Mouse (Mus musculus) induced T-regulatory cell, adult 2 months (primary cell): Measurements from ENCODE around the gene Sparcl1.

Source experiments
- DNase-seq: peaks from one replicate; pipeline ENCODE4 v3.0.0-alpha.2; 2012; ENCODE audit warnings: low read depth

Sparcl1 gene

DNA sequence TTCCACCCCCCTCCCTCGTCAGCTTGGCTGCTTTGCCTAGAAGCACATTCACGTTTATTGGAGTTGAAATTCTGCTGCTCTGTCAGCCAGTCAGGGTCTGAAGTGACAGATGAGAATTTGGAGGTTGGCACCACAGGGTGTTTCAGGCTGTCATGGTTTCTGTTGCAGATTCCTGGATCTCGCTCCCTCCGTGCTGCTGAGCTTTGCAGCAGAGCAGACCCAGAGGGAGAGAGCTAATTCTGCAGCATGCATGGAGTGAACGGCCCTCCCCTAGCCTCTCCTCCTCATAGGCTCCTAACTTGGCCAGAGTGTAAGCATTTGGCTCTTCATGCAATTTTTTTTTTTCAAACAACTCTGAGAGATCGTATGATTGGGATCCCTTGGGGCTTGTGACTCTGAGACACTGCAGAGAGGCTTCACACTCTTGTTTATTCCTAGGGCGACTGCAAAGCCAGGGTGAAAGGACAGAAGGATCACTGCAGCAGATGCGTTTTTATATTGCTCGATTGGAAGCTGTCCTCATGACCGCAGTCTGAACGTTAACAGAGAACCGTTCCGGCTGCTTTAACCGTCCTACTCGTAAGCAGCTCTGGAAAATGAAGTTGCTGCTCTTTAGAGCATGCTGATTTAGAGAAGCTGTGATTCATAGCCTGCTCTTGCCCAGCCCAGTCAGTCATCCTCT is at the start of gene Sparcl1:
Gene Sparcl1, minus strand, starts transcription at position 243 of the 682 bp plus-strand sequence.
- no peak for DNase-seq

DNA sequence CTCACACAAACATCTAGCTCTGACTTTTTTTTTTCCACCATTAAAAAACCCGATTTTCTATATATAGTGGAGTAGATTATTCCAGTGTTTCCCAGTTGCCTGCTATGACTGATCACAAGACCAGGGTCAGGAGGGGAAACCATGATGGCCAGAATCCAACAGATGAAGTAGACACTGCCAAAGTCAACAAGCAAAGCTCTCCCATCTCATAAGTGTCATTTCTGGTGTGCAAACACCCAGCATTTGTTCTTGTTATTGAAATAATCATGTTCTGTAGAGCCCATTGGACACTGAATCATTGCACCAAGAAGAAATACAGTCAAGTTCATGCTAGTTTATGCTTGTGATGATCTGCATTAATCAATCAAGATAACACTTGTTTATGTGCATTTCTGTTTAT is 47.9 kb upstream of the Sparcl1 start:
- no peak for DNase-seq

DNA sequence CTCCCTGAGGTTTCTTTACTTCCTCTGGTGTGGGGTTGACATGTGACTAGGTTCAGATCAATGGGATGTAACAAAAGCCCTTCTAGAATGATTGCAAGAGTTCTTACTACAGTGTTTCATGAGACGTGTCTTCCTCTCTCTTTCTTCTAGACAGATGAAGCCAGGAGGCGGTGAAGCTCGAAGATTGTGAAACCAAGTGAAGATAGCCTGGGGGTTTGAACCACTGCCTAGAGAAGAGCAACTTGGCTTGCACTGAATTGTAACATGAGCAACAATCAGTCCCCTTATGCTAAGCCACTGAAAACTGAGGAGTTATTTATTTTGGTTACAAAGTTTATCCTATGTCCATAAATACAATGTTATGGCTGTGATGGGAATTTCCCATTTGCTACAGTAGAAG is 47.0 kb upstream of the Sparcl1 start:
- DNase-seq = no peak

DNA sequence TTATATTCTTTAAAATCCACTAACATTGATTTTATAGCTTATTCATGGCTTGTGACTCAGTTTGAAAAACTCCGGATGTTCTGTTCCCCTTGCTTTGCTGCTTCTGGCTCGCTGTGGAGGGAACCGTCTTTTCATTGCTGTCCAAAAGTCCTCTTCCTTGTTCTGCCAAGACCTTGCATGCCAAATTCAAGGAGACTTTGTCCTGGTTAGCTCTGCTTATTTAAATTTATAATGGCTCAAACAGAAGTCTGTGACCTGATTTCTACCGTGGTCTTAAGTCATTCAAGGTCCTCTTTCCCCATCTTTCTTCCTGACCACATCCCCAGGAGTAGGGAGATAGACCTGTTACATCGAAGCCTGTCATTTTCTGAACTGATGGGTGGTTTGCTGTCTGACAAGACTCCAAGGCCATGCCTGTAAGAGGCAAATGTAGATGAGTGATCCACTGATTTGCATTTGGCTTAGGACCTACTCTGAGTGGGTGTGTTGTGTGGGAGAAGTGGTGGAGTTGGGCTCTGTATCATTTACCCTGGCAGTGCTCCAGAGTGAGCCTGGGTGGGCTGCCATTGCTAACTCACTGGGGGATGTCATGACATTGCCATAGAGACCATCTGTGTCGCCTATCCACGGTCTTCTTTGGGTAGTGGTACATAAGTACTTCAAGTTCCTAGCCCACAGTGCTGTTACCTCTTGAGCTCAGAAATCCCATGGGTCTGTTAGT is 45.0 kb upstream of the Sparcl1 start:
- DNase-seq = no peak

DNA sequence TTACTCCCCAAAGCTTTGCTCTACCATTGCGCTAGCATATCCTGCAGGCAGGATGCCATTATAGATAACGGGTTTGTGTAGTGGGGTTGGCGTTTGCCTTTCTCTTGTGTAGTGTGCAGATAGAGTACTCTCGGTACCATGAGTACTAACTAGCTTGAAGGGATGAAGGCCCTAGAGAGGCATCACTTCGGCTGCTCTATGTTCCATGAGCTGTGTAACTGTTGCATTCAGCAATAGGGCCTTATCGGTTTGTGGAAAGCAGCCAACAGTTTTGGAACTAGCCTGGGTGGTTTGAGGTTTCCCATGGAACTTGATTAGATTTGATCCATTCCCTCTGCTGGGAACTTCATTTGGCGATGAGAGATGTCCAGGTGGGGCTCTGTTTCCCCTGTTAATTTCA is 44.2 kb upstream of the Sparcl1 start:
- no peak for DNase-seq

DNA sequence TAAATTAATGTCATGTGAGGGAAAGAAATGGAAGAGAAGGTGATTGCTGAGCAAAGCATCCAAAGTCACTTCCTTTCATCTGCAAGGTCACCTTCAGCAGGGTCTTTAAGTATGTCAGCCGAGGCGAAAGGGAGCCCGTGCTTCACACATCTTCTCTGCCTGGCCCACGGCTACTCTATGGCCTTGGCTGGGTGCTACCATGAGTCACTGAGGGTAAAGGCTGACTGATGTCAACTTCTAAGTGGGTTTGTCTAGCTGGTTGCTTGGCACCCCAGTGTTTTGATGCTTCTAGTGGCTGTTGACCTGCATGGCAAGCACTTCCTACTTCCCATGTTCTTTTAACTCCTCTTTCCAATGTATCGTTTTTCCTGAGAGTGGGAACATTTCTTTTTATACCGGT is 36.7 kb upstream of the Sparcl1 start:
- no peak for DNase-seq

DNA sequence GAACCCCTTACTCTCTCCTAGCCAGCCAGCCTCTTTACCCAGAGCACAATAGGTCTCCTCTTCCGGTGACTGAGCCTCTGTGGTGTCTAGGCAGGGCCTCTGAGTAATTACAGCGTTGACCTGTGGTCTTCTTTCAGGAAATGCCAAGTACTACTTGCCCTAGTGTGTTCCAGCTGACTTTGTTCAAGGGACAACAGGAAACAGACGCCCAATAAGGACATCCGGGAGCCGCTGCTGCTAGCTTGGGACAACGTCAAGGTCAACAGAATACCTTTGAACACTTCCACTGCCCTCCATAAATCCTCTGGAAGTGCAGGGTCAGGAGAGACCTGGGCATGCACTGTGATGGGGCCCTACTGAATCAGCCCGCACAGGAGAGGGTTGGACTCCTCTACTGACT is 35.8 kb upstream of the Sparcl1 start:
- no peak for DNase-seq

DNA sequence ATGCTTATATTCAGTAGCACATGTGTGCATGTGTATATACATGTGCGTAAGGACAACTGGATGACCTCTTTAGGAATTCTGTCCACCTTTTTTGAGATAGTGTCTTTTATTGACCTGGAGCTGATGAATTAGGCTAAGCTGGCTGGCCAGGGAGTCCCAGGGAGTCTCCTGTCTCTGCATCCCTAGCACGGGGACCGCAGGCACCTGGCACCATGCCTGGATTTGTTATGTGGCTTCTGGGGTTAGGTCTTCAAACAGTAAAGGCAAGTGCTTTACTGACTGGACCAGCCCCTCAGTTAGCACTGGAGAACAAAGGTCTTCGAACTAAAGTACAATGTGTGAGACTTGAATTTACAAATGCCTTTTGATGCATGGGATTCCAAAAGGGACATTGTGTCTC is 30.5 kb upstream of the Sparcl1 start:
- DNase-seq = no peak

DNA sequence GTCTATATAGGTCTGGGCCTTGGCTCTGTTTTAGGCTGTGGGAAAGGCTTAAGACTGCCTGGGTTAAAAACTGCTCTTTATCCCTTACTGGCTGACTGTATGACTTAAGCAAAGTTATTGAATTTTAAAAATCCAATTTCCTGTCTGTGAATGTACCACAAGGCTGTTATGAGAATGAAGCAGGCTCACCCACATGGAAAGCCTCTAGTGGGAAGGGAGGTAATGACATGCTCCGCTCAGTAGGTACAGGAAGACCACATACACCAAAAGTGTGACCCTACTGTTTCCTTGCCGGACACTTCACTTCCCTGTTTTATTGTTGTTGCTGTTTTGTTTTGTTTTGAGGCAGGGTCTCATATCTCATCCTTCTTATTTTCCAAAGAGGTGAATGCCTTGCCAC is 27.5 kb upstream of the Sparcl1 start:
- DNase-seq = no peak

DNA sequence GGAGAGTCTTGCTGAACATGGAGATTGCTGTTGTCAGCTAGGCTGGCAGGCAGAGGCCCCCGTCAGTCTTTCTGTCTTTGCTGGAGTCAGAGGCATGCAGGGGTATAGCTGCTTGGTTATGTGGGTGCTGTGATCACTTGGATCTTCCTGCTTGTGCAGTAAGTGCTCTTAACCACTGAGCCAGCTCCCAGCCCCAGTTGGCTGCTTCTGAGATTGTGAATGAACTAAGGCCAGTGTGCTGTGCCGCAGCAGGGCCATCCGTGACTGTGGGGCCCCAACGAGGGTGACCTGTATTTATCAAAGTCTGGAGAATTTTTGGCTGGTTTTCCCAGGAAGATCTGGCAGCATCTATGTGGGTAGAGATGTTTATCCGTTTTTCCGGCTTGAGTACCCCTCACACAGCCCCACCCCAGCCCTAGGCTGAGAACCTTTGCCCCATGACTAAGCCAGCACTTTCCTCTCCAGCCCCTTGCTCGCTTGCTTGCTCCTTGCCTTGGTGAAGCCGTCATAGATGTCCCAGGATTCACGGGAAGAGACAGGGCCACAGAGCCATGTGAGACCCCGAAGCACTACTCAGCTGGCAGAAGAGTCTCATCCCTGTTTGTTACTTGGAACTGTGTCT is 24.5 kb upstream of the Sparcl1 start:
- no peak for DNase-seq

DNA sequence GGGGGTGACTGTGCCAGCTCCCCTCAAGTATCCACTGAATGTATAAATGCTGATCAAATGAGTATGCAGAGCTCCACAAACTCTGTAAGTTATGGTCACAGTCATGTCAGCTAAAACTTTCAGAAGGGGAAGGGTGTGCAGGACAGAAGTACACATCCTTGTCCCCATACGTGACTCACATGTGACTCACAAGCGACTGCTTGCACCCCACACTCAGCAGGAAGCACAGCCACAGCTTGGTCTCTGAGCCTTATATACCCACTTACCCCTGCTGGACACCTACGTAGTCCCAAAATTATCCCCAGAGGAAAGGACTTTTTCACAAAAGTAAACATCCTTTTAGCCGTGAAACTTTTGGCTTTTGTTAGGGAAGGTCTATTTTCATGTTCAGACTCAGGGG is 20.2 kb upstream of the Sparcl1 start:
- DNase-seq = no peak

DNA sequence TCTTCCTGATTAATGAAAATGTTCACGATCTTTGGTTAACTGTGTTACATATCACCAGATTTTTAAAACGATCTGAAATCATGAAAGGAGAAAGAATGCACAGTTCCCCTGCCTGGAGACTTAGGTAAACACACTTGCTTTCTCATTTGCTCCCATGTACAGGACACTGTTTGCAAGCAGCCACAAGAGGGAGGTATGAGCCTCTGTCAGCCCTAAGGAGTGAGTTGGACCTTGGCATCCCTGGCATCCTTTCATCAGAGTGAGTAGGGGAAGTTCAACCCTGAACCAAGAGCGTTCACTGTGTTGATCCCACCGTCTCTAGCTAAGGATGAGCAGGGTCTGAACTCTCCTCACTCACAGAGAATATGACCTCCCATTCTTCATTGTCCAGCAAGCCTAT is 18.0 kb upstream of the Sparcl1 start:
- peak; percentile 3 for DNase-seq

DNA sequence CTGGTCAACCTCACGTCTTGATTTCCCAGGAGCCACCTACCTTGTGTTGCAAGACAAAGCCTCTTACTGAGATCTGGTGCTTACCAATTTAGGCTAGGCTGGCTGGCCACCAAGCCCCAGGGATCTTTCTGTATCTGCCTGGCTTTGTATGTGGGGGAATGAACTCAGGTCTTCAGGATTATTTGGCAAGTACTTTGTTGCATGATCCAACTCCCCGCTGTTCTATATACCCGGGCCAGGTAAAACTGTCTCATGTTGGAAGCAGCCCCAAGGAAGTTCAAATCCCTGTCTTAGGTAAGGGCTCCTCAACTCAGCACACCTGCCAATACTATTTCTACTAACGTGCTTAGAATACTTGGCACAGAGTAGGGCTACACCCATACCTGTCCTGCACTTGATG is 17.4 kb upstream of the Sparcl1 start:
- no peak for DNase-seq

DNA sequence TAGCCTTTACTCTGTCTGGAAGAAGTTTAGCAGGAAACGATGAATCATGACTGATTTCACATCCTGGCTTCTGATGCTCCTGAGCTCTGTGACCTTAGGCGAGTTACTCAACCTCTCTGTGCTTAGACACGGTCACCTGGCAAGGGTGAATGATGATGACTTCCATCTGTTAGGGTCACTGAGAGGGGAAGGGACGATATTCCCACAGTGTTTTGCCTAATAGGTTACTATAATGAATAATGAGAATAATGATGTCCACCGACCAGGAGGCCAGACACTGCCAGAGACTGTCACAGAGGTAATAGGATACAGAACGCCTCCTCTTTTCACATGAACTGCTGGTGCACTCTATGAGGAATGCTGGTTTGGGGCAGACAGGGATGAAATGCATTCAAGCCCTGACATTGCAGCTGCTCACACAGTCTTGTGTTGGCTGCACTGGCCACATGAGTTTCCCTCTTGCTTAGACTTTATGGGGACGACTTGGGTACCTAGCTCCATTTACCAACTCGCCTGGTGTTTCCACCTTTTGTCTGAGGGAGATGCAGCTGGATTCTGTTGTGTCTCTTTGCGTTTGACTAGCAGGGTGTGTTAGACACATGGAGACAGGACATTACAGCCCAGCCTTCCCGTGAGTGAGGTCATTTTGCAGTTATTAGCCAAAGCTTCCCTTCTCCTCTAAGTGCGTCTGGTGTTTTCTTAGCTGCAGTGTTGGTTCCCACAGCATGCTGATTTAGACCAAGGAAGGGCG is 14.9 kb upstream of the Sparcl1 start:
- DNase-seq = no peak

DNA sequence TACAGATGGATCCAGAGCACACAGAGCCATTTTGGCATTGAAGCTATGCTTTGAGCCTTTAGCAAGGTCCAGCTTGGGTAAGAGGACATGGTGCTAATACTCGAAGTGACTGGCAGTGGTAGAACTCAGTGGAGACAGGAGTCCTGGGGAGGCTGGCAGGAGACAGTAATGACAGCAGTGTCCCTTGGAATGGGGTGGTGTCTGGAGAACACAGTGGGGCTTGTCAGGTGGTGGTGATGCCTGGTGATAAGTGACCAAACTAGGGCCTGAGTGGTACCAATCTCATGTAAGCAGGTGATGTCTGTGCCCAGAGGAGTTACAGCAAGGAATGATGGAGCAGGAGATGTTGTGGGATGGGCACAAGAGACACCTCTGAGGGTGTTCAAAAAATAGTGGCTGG is 13.8 kb upstream of the Sparcl1 start:
- no peak for DNase-seq

DNA sequence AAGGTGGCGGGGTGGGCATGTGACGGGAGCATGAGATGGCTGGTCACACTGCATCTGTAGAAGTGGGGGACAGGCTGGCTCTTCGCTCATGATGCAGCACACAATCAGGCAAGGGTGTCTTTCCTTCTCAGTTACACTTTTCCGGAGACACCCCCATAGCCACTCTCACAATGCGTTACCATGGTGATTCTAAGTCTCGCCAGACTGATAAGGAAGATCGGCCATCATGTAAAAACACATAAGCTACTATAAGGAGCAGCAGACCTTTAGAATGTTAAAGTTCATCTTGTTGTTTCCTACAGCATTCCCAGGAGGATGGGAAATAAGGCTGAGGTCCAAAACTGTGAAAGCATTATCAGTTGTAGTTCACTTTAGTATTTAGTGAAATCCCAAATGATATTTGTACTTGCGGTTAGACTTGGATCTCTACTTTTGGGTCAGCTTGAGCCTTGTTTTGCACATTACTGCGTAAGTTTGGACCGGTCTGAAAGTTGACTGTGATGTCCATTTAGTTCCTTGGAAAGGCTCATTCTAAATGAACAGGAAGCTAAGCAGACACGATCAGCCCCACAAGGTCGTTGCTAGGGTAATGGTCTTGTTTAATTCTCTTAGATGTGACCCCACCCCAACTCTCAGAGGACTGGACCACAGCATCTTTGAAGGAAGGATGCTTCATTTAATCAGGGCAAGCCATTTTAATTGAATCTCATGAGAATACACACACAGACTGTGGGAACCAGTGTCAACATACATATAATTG is 13.2 kb upstream of the Sparcl1 start:
- no peak for DNase-seq

DNA sequence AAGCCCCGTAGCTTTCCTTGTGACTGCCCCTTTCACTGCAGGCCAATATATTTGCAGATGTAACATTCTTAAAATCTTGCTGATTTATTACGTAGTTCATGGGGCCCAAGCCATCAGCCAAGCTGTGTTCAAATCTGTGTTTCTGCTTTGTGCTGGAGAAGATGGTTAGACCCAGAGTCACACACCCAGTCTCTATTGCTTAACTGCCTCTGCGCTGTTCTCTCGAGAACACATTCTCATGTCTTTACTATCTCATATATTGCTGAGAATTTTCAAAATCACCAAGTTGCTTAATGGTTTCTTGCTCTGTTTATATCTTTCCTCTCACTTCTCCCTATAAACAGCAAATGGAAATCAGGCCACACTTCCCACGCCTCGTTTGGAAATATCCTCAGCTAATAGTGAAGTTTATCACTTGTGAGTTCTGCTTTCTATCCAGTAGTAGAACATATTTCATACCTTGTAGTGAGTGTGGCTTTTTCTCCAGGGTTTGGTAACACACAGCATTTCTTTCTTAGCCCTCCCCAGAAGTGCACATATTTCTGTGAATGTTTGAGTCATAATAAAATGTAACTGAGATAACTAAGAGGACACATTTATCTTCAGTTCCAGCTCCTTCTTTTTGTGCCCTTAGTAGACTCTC is 10.6 kb upstream of the Sparcl1 start:
- DNase-seq = no peak

DNA sequence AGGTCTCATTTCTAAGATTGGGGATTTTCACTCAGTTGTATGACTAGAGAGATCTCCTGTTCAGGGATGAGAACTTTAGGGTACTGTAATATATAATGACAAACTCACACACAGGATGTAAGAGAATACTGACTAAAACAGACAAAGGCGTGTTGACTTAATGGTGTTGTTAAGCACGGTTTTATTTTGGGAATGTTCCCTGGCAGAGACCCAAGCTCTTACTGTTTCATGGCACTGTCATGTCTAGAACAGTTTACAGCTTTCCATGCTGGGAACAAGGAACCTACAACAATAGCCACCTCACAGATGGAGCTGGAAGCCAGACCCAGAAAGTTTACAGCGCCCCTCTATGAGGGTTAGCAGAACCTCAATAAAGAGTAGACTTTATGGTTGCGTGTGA is 2.4 kb upstream of the Sparcl1 start:
- no peak for DNase-seq

DNA sequence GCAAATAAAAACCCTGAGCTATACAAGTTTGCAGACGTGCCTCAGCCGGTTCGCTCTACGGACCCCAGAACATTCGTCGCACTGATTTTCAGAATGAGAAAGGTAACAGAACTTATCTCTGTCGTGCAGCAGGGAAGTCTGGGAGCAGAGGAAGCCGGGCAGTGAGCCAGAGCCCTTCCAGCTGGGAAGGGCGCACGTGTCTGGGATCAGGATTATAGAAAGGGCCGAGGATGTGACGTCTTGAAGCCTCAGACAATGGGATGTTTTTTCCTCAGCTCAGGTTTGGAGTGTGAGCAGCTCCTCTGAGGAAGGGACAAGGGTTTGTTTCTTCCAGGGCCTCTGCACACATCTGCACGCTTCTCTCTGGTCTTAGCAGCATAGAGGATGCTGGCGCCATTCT is 1.6 kb upstream of the Sparcl1 start:
- DNase-seq = no peak

DNA sequence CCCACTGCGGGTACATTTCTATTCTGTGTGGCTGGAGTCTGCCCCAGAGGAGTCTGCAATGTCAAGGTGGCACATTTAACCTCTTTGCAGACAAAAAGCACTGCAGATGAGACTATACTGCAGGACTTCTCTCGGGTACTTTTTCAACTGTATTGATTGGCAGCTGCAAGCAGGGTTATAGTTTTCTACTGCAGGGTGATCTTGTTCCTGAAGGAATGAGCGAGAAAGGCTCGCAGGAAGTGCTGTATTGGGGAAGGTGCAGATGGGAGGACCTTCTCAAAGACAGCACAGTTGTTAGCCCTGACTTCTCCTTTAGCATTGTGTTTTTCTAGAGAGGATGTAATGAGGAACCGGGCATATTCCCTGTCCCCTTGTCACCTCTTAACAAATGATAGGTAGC is 1.0 kb downstream of the Sparcl1 start:
- no peak for DNase-seq

DNA sequence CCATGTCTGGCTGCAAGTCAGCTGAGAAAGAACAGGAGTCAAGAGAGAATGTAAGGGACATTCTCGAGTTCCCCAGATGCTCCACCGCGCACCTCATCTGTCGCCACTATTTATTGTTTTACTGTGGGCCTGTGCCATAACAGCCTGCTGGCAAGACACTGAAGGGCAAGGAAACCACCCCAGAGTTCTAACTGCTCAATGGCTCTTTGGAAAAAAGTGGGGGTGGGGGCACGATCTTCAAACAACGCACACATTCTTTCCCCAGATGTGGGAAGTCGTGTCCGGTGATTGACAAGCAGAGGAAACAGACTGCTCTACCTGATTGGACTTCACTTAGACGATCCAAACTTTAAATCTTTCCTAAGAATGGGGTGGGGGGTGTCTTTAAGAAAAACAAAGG is 1.5 kb downstream of the Sparcl1 start:
- DNase-seq = no peak
